Mouse (Mus musculus): ENCODE measurements at regions not wholly inside any gene's neighbourhood (a gene's known extent, or its start where the extent isn't known, plus 50 kb on each side); places are given as distances from the start of the nearest gene placed in this dataset.

GRCm38 (mm10) chr9:35360139-35361100 is 60.5 kb upstream of the Cdon start:
- DNase-seq (ENCODE audit: low spot score in 2 of 2), result no peak

GRCm38 (mm10) chr9:35361432-35361831 is 59.5 kb upstream of the Cdon start:
- DNase-seq (ENCODE audit: low spot score in 2 of 2), result no peak

GRCm38 (mm10) chr9:35362276-35362675 is 58.7 kb upstream of the Cdon start:
- peak; percentile 55 to 75 for DNase-seq (ENCODE audit: low spot score in 2 of 2)

GRCm38 (mm10) chr9:35363079-35363478 is 57.8 kb upstream of the Cdon start:
- DNase-seq (ENCODE audit: low spot score in 2 of 2), result no peak

DNA sequence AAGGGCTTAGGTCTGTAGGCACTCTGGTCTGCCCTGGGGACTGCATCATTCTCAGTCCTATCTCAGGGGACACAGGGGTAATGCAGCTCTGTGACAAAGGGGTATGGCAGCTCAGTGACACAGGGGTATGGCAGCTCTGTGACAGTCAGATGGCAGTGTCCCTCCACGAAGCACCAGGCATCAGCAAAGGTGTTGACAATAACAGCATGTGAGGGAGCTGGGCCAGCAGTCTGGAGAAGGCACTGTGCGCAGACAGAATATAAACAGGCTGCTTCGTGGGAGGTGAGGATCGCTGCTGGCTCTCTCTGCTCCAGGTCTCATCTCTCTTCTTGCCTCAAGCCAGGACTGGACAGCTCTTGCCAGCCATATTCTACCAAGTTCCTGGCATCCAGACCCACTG is 57.0 kb upstream of the Cdon start:
- no peak for DNase-seq (ENCODE audit: low spot score in 2 of 2)

GRCm38 (mm10) chr9:35365975-35366374 is 55.0 kb upstream of the Cdon start:
- no peak for DNase-seq (ENCODE audit: low spot score in 2 of 2)

DNA sequence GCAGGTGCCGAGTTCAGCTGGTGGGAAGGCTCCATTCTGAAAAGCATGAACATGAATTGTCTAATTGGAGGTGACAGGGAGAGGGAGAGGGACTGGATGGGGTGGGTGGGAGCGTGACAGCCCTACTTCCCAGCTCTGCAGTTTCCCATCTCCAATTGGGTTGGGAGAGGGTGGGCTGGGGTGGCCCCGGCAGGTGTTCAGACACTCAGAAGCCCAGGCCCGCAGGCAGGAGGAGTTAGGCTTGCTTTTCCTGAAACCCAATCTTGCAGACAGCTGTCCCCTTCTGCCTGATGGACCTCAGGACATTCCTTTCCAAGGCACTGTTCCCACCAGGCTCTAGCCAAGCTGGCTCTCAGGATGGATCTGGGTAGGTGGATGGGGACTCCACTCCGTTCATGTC is 51.9 kb upstream of the Cdon start:
- DNase-seq (ENCODE audit: low spot score in 2 of 2), result no peak

- no peak for DNase-seq (ENCODE audit: low spot score in 2 of 2)
Observed at GRCm38 (mm10) chr9:35370031-35370430, 50.9 kb upstream of the Cdon start.

- DNase-seq (ENCODE audit: low spot score in 2 of 2), result no peak
Observed at GRCm38 (mm10) chr9:35370895-35371294, 50.0 kb upstream of the Cdon start.

Measured in gastrocnemius, adult 8-10 months (tissue).